Mouse (Mus musculus): ENCODE results near the gene G3bp1. TPM values are rescaled to one million over a fixed set of nuclear protein-coding genes. Genes with fewer than 3 reads are reported as not detected.

Gene G3bp1
- polyA plus RNA-seq (2016; fragmentation: Nextera tagmentation; extraction: Ambion mirVana) = 139 and 140 TPM in 2 replicates

DNA sequence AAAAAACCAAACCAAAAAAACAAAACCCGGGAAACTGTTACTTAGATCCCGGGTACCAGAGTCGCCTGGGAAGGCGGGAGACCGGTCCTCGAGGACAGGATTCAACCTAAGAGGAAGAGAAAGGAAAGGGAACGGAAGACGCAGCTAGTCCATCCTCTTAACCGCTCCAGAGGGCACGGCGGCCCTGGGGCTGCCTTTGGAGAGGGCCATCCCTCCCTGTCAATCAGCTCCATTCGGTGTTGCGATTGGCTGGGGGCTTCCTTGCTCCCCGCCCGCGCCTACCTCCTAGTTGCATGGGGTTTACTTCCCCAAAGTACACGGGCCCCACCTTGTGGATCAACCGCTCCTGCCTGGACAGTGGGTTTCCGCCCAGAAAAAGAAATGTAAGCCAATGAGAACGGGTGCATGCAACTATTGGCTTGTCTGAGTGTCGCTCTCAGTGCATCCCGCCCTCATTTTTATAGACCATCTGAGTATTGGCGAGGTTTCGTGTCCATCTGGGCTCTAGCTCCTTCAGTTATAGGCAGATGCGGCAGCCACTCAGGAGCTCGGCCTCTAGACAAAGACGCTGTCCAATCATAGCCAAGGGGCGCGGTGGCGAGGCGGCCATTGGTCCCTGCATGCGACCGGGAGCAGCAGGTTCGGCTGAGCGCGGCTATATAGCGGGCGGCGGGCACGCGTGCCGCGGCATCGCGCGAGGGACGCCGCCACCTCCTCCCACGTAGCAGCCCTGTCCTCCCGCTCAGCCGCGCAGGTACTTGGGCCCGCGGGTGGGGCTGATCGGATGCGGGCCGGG, at the start of gene G3bp1:
Gene G3bp1 (plus strand): TSS at position 638 of the 796 bp plus-strand sequence.
- peaks cover 32% of the 10 kb centered on the region for H3K4me1 ChIP-seq (replicated peaks)
- H3K9ac ChIP-seq = peak within 1 kb of the TSS; percentile 97
- H3K4me3 ChIP-seq = peak within 1 kb of the TSS; percentile 85
- H3K9me3 ChIP-seq (replicated peaks) = no peaks in the 10 kb centered on the region
- under 1% methylated on average over 57 of the region's 57 CpGs for WGBS
- no peaks in the 10 kb centered on the region for H3K27me3 ChIP-seq (replicated peaks)
- peak within 1 kb of the TSS; percentile 78 for H3K4me2 ChIP-seq
- H3K27ac ChIP-seq (ENCODE audit: poor library complexity, severe bottlenecking) = peak within 1 kb of the TSS; percentile 94
- peaks cover 14% of the 10 kb centered on the region for H3K36me3 ChIP-seq
- peak; percentile 97 for ATAC-seq (ENCODE audit: insufficient number of reproducible peaks, low FRiP score)

DNA sequence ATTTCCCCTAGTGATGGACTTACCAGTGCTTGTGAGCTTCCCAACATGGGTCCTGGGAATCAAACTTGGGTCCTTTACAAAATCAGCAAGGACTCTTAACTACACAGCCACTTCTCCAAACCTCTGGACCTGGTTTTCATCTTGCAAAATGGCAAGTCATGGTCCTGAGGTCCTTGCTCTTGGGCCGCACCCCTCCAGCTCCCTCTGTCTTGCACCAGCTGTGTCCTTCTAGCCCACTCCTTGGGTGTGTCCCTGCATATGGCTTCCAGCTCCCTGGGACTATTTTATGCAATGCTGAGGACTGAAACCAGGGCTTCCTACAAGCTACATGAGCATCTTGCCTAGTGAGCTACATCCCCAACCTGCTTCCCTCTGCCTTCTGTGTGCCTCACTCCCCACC, 46.5 kb upstream of the G3bp1 start, which contains the start of gene Sparc:
Gene Sparc (minus strand): TSS at position 206 of the 400 bp plus-strand sequence.
- peak within 1 kb of the TSS; percentile 82 for H3K27ac ChIP-seq (ENCODE audit: poor library complexity, severe bottlenecking)
- H3K9ac ChIP-seq = peak within 1 kb of the TSS; percentile 21; the same call in 1 of the 2 replicates
- no peak within 1 kb of the TSS for H3K4me3 ChIP-seq
- no peaks in the 10 kb centered on the region for H3K9me3 ChIP-seq (replicated peaks)
- peaks cover 55% of the 10 kb centered on the region for H3K4me1 ChIP-seq (replicated peaks)
- H3K4me2 ChIP-seq = no peak within 1 kb of the TSS
- no peaks in the 10 kb centered on the region for H3K27me3 ChIP-seq (replicated peaks)
- no peak for ATAC-seq (ENCODE audit: insufficient number of reproducible peaks, low FRiP score)
- WGBS = 88% methylated on average over 1 of the region's 1 CpGs
- H3K36me3 ChIP-seq = no peaks in the 10 kb centered on the region

DNA sequence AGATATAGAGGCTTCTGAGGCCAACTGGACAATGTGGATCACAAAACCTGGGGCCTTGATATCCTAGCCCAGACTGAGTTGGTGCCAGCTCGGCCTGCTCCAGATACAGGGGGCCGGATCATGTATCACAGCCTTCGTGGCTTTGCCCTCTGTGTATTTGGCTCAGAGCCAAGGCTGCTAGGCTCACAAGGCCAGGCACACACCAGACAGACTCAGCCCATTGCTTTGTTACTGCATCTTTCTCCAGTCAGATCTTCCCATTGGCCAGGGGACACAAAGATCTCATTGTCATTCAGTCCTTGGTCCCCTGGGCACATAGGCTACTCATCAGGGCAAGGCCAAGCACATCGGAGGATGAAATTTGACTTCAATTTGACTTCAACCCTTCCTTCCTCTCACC, 45.7 kb upstream of the G3bp1 start:
- no peaks in the 10 kb centered on the region for H3K27me3 ChIP-seq (replicated peaks)
- H3K9ac ChIP-seq = peak overlapping the region; percentile 21; the same call in 1 of the 2 replicates
- H3K36me3 ChIP-seq = no peaks in the 10 kb centered on the region
- H3K4me2 ChIP-seq = no peak overlapping the region
- H3K4me1 ChIP-seq (replicated peaks) = peaks cover 63% of the 10 kb centered on the region
- peak overlapping the region; percentile 82 for H3K27ac ChIP-seq (ENCODE audit: poor library complexity, severe bottlenecking)
- peak; percentile 43; the same call in 1 of the 2 replicates for ATAC-seq (ENCODE audit: insufficient number of reproducible peaks, low FRiP score)
- 17% methylated on average over 4 of the region's 4 CpGs for WGBS
- H3K4me3 ChIP-seq = no peak overlapping the region
- no peaks in the 10 kb centered on the region for H3K9me3 ChIP-seq (replicated peaks)

DNA sequence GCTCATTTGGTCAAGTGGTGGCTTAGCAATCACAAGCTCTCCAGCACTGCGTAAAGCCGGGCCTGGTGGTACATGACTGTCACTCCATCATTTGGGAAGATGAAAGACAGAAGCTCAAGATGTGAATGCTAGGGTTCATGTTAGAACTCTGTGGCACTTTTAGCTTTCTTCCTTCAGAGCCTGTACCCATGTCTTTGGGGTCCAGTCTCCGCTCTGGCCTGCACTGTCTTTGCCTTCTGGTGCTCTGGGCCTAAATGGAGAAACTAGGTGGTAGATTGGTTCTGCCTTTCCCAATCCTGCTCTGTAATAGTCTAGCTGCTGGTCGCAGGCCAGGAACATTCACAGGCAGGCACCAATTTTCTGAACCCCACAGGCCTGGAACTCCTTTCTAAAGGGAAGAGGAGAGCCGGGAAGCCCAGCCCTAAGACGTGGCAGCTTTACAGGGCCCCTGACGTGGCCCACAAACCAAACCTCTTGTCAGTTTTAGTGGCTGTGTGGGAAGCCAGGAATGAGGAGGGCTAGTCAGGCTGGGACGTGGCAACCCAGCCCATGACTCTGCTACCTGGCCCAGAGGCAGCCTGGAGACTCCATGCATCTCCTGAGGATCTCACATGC, 44.6 kb upstream of the G3bp1 start:
- no peaks in the 10 kb centered on the region for H3K9me3 ChIP-seq (replicated peaks)
- no peak overlapping the region for H3K9ac ChIP-seq
- H3K27me3 ChIP-seq (replicated peaks) = no peaks in the 10 kb centered on the region
- H3K36me3 ChIP-seq = no peaks in the 10 kb centered on the region
- 70% methylated on average over 8 of the region's 8 CpGs for WGBS
- peaks cover 64% of the 10 kb centered on the region for H3K4me1 ChIP-seq (replicated peaks)
- H3K4me2 ChIP-seq = no peak overlapping the region
- peak overlapping the region; percentile 82 for H3K27ac ChIP-seq (ENCODE audit: poor library complexity, severe bottlenecking)
- no peak overlapping the region for H3K4me3 ChIP-seq
- no peak for ATAC-seq (ENCODE audit: insufficient number of reproducible peaks, low FRiP score)

GRCm38 (mm10) chr11:55428186-55429012, 41.1 kb upstream of the G3bp1 start:
- H3K4me3 ChIP-seq = no peak overlapping the region
- H3K4me2 ChIP-seq = peak overlapping the region; percentile 20
- no peaks in the 10 kb centered on the region for H3K9me3 ChIP-seq (replicated peaks)
- no peaks in the 10 kb centered on the region for H3K36me3 ChIP-seq
- H3K27ac ChIP-seq (ENCODE audit: poor library complexity, severe bottlenecking) = peak overlapping the region; percentile 93
- peak; percentile 84 for ATAC-seq (ENCODE audit: insufficient number of reproducible peaks, low FRiP score)
- H3K4me1 ChIP-seq (replicated peaks) = peaks cover 42% of the 10 kb centered on the region
- no peaks in the 10 kb centered on the region for H3K27me3 ChIP-seq (replicated peaks)
- 27% methylated on average over 16 of the region's 16 CpGs for WGBS
- H3K9ac ChIP-seq = peak overlapping the region; percentile 52

DNA sequence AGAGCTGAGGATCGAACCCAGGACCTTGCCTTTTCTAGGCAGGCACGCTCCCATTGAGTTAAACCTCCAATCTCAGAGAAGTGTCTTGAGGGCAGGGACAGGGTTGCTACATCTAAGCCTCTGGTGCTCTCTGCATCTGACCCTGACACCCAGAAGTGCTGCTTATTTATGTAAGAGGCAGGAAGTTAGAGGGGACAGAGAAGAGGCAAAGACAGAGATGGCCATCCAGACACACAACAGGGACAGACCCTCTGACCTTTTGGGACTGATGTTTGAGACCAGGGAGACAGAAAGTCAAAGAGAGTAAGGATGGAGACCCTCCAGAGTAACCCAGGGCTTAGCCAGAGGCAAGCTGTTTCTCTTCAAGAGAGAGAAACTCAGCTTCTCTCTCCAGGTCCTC, 39.5 kb upstream of the G3bp1 start:
- H3K4me2 ChIP-seq = no peak overlapping the region
- H3K9ac ChIP-seq = no peak overlapping the region
- H3K4me1 ChIP-seq (replicated peaks) = peaks cover 27% of the 10 kb centered on the region
- H3K4me3 ChIP-seq = no peak overlapping the region
- H3K9me3 ChIP-seq (replicated peaks) = no peaks in the 10 kb centered on the region
- no peak overlapping the region for H3K27ac ChIP-seq (ENCODE audit: poor library complexity, severe bottlenecking)
- no peaks in the 10 kb centered on the region for H3K27me3 ChIP-seq (replicated peaks)
- no peaks in the 10 kb centered on the region for H3K36me3 ChIP-seq
- 84% methylated on average over 2 of the region's 2 CpGs for WGBS
- no peak for ATAC-seq (ENCODE audit: insufficient number of reproducible peaks, low FRiP score)

- Histone ChIP-seq H3K9ac (0 out of 2 replicates have a peak overlapping the region, but pooled peaks have one; percentile 47), H3K4me3 (no peak overlapping the region), H3K4me1 (replicated peaks) (peaks cover 24% of the 10 kb centered on the region), H3K9me3 (replicated peaks) (no peaks in the 10 kb centered on the region), H3K27me3 (replicated peaks) (no peaks in the 10 kb centered on the region), H3K4me2 (0 out of 2 replicates have a peak overlapping the region, but pooled peaks have one; percentile 8), H3K36me3 (no peaks in the 10 kb centered on the region), H3K27ac (ENCODE audit: poor library complexity, severe bottlenecking) (peak overlapping the region; percentile 92)
- 10% methylated on average over 3 of the region's 3 CpGs for WGBS
- peak; percentile 56; the same call in 1 of the 2 replicates for ATAC-seq (ENCODE audit: insufficient number of reproducible peaks, low FRiP score)
These were observed 36.5 kb upstream of the G3bp1 start for GRCm38 (mm10) chr11:55432981-55433380.

DNA sequence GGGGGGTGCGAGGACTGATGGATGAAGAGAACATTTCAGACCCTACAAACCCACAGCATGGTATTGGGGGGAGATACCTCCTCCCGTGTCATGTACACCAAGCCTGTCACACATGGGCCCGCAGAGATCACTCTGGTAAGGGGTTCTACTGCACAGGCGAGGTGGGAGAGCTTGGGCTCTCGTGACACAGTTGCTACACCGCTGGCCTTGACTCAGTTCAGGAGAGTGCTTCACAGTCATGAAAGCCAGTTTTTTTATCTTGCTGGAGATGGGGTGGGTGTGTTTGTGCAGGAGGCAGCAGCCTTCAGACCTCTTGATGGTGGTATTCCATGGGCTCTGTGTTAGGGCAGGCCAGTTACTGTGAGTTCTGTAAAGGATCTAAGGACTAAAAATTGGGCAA, 33.4 kb upstream of the G3bp1 start:
- no peak overlapping the region for H3K27ac ChIP-seq (ENCODE audit: poor library complexity, severe bottlenecking)
- no peaks in the 10 kb centered on the region for H3K9me3 ChIP-seq (replicated peaks)
- ATAC-seq (ENCODE audit: insufficient number of reproducible peaks, low FRiP score) = no peak
- H3K36me3 ChIP-seq = no peaks in the 10 kb centered on the region
- peaks cover 14% of the 10 kb centered on the region for H3K4me1 ChIP-seq (replicated peaks)
- no peak overlapping the region for H3K9ac ChIP-seq
- WGBS = 76% methylated on average over 6 of the region's 6 CpGs
- H3K4me3 ChIP-seq = no peak overlapping the region
- H3K4me2 ChIP-seq = no peak overlapping the region
- H3K27me3 ChIP-seq (replicated peaks) = no peaks in the 10 kb centered on the region

DNA sequence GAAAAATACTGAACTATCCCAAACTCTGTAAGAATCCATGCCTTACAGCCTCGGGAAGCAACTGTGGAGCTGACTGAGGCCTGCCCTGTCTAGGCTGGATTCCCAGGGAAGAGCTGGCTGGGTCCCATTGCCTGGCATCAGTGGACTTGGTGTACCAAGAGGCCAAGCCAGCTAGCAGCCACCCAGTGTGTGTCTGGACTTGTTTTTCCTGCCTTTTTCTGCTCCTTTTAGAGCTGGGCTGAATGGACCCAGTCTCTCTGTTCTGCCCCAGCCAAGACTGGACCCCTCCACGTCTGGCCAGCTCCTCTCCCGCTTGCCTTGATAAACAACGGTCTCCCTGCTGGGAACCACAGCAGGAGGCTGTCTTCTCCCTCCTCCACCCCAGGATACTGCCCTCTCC, 31.5 kb upstream of the G3bp1 start:
- H3K4me2 ChIP-seq = no peak overlapping the region
- 35% methylated on average over 4 of the region's 4 CpGs for WGBS
- no peak for ATAC-seq (ENCODE audit: insufficient number of reproducible peaks, low FRiP score)
- H3K4me1 ChIP-seq (replicated peaks) = peaks cover 21% of the 10 kb centered on the region
- no peak overlapping the region for H3K27ac ChIP-seq (ENCODE audit: poor library complexity, severe bottlenecking)
- H3K27me3 ChIP-seq (replicated peaks) = no peaks in the 10 kb centered on the region
- no peak overlapping the region for H3K4me3 ChIP-seq
- no peak overlapping the region for H3K9ac ChIP-seq
- no peaks in the 10 kb centered on the region for H3K9me3 ChIP-seq (replicated peaks)
- H3K36me3 ChIP-seq = no peaks in the 10 kb centered on the region

GRCm38 (mm10) chr11:55439718-55440117, 29.8 kb upstream of the G3bp1 start:
- Histone ChIP-seq H3K4me3 (no peak overlapping the region), H3K36me3 (no peaks in the 10 kb centered on the region; the same call in 1 of the 2 replicates), H3K27ac (ENCODE audit: poor library complexity, severe bottlenecking) (no peak overlapping the region), H3K27me3 (replicated peaks) (no peaks in the 10 kb centered on the region), H3K4me1 (replicated peaks) (peaks cover 16% of the 10 kb centered on the region), H3K4me2 (no peak overlapping the region), H3K9me3 (replicated peaks) (no peaks in the 10 kb centered on the region), H3K9ac (no peak overlapping the region)
- WGBS = 52% methylated on average over 5 of the region's 5 CpGs
- ATAC-seq (ENCODE audit: insufficient number of reproducible peaks, low FRiP score) = no peak

GRCm38 (mm10) chr11:55444772-55445171, 24.7 kb upstream of the G3bp1 start:
- Histone ChIP-seq H3K4me3 (no peak overlapping the region), H3K36me3 (peaks cover 13% of the 10 kb centered on the region), H3K4me1 (replicated peaks) (peaks cover 14% of the 10 kb centered on the region), H3K4me2 (no peak overlapping the region), H3K27ac (ENCODE audit: poor library complexity, severe bottlenecking) (no peak overlapping the region), H3K27me3 (replicated peaks) (no peaks in the 10 kb centered on the region), H3K9ac (no peak overlapping the region), H3K9me3 (replicated peaks) (no peaks in the 10 kb centered on the region)
- no peak for ATAC-seq (ENCODE audit: insufficient number of reproducible peaks, low FRiP score)
- WGBS = 3% methylated on average over 1 of the region's 1 CpGs
